In genomic region chr9:97307705-97308485, GRCm38 (mm10) we compare ENCODE assay signal across 23 mouse cellular contexts.
DNase-seq lines count a peak whose midpoint lies in the region; ATAC-seq and TF ChIP-seq lines count a peak whose summit lies in the region.
"Had no signal": no experiment of that assay in that cellular context is flagged by ENCODE, and none has a peak within 500 bp of the region (broad histone marks: within the 10 kb centered on the region; RNA-seq: fewer than 3 reads in every experiment).

No protein-coding gene starts in this region.

- no peaks in the 10 kb centered on the region for H3K4me1 ChIP-seq in stomach, postnatal 0 days (replicated peaks; ENCODE audit: control insufficient read depth, insufficient read depth)
- H3K4me1 ChIP-seq: embryonic facial prominence, embryonic 12.5 days; forebrain, embryonic 12.5 days; heart, embryonic 15.5 days had no signal

- intact Hi-C loops in gastrocnemius, adult 2 months (cut with DNase I) = no loop called here
- intact Hi-C loops in left cerebral cortex, postnatal 36 days (cut with DNase I) = no loop called here

- no peak overlapping the region for H3K9ac ChIP-seq in stomach, postnatal 0 days (ENCODE audit: low read length)
- H3K9ac ChIP-seq: embryonic facial prominence, embryonic 12.5 days; forebrain, embryonic 12.5 days; forebrain, postnatal 0 days; heart, embryonic 15.5 days had no signal

- no peak overlapping the region for H3K4me3 ChIP-seq in stomach, postnatal 0 days (ENCODE audit: low read depth, low read length)
- no peak overlapping the region for H3K4me3 ChIP-seq in gastrocnemius, adult 2 months
- H3K4me3 ChIP-seq: embryonic facial prominence, embryonic 12.5 days; forebrain, embryonic 12.5 days; heart, embryonic 10.5 days; heart, embryonic 15.5 days had no signal

- no peak for TF ChIP-seq CTCF in stomach, postnatal 0 days (IDR thresholded peaks at IDR 0.05; ENCODE audit: low read depth)
- no peak for TF ChIP-seq CTCF in gastrocnemius, adult 2 months (IDR thresholded peaks at IDR 0.05)

- H3K36me3 ChIP-seq in stomach, postnatal 0 days (ENCODE audit: control insufficient read depth, insufficient read depth, low read length) = no peaks in the 10 kb centered on the region
- H3K36me3 ChIP-seq: embryonic facial prominence, embryonic 12.5 days; forebrain, embryonic 12.5 days; G1E; heart, embryonic 10.5 days; heart, embryonic 15.5 days had no signal

- TF ChIP-seq EP300 in stomach, postnatal 0 days (optimal IDR thresholded peaks at IDR 0.05) = no peak

- 37% methylated on average over 6 of the region's 6 CpGs for WGBS in stomach, postnatal 0 days

- DNase-seq in heart, adult 11 months = peak; percentile 56
- no peak for DNase-seq in heart, postnatal 4 days
- DNase-seq in stomach, postnatal 0 days (ENCODE audit: low spot score) = no peak
- no peak for DNase-seq in gastrocnemius, adult 2 months
- DNase-seq in left cerebral cortex, postnatal 36 days (ENCODE audit: low spot score in 2 of 2) = no peak
- DNase-seq: adrenal gland, postnatal 10 days; B cell, adult 2 months; cerebellum, adult 11 months; cerebellum, adult 8-10 months; cerebellum, postnatal 14 days; forebrain, postnatal 0 days; gastrocnemius, postnatal 25 days; heart, adult 18-20 months; heart, postnatal 14 days had no signal

- no peak overlapping the region for H3K4me2 ChIP-seq in stomach, postnatal 0 days (replicated peaks; ENCODE audit: low read depth)
- H3K4me2 ChIP-seq: embryonic facial prominence, embryonic 12.5 days; forebrain, embryonic 12.5 days; heart, embryonic 15.5 days had no signal

- no peaks in the 10 kb centered on the region for H3K9me3 ChIP-seq in stomach, postnatal 0 days (ENCODE audit: control insufficient read depth, low read length)
- H3K9me3 ChIP-seq: embryonic facial prominence, embryonic 12.5 days; forebrain, embryonic 12.5 days; heart, embryonic 10.5 days; heart, embryonic 15.5 days had no signal

- H3K27ac ChIP-seq in stomach, postnatal 0 days (replicated peaks) = no peak overlapping the region
- no peak overlapping the region for H3K27ac ChIP-seq in gastrocnemius, adult 2 months
- H3K27ac ChIP-seq: embryonic facial prominence, embryonic 12.5 days; forebrain, embryonic 12.5 days; heart, embryonic 10.5 days; heart, embryonic 15.5 days had no signal

- ATAC-seq in hematopoietic stem cell, adult 5-6 weeks (replicated peaks in 1 of 2; ENCODE audit: insufficient read depth in 1 of 2, low FRiP score in 2 of 2, low TSS enrichment in 1 of 2, low read depth in 1 of 2, poor library complexity in 2 of 2, severe bottlenecking in 2 of 2) = peak; percentile 40 to 62
- ATAC-seq in megakaryocyte, adult 5-6 weeks (ENCODE audit: poor library complexity, severe bottlenecking) = peak; percentile 68
- ATAC-seq in stomach, postnatal 0 days (ENCODE audit: low FRiP score, low TSS enrichment) = 0 out of 2 replicates have a peak, but pooled peaks have one; percentile 12
- ATAC-seq: CD4-positive, CD25-positive, alpha-beta regulatory T cell, adult 4 months; forebrain, postnatal 0 days; hindbrain, embryonic 16.5 days had no signal

- no peaks in the 10 kb centered on the region for H3K27me3 ChIP-seq in stomach, postnatal 0 days (ENCODE audit: control insufficient read depth, insufficient read depth, low read length)
- H3K27me3 ChIP-seq: embryonic facial prominence, embryonic 12.5 days; forebrain, embryonic 12.5 days; heart, embryonic 15.5 days had no signal

Comparison
In these comparisons a context has a peak if more than half of its experiments do, and no peak if none do; other contexts are left out.
1. ATAC-seq: peak in every context shown above with its lines; median percentile 68 in megakaryocyte, adult 5-6 weeks; 51 in hematopoietic stem cell, adult 5-6 weeks; 12 in stomach, postnatal 0 days.